Mouse (Mus musculus): ENCODE data around the gene Eml6. TPM values are rescaled to one million over a fixed set of nuclear protein-coding genes. Genes with fewer than 3 reads are reported as not detected.

The Eml6 gene
- total RNA-seq, 1 experiment, result 0.80 TPM

- Histone ChIP-seq H3K27ac (ENCODE audit: insufficient read depth, low read depth, low read length, poor library complexity, severe bottlenecking) (no peak overlapping the region), H3K4me1 (ENCODE audit: control insufficient read depth in 2 of 2, insufficient read depth in 2 of 2, low read length in 2 of 2, poor library complexity in 1 of 2) (no peaks in the 10 kb centered on the region; a peak in 1 of 4 replicates), H3K36me3 (ENCODE audit: control insufficient read depth, insufficient read depth, low read length, poor library complexity, severe bottlenecking) (no peaks in the 10 kb centered on the region), H3K4me3 (ENCODE audit: insufficient read depth in 1 of 2, low read depth in 1 of 2, low read length in 2 of 2, poor library complexity in 1 of 2, severe bottlenecking in 1 of 2) (no peak overlapping the region), H3K9me3 (ENCODE audit: control insufficient read depth, insufficient read depth, low read depth, low read length) (no peaks in the 10 kb centered on the region), H3K9ac (ENCODE audit: insufficient read depth, low read depth, low read length, poor library complexity, severe bottlenecking) (no peak overlapping the region)
- DNase-seq (ENCODE audit: low read depth, low spot score), result no peak
- TF ChIP-seq CHD2 (IDR thresholded peaks at IDR 0.05; ENCODE audit: low read depth, low read length), result no peak
- in situ Hi-C loops (cut with MboI; ENCODE audit: low sequenced_read_pairs in 2 of 2, unreplicated experiment in 2 of 2), result no loop called here
Observed at GRCm38 (mm10) chr11:29823141-29823540, 202.7 kb downstream of the Eml6 start.

DNA sequence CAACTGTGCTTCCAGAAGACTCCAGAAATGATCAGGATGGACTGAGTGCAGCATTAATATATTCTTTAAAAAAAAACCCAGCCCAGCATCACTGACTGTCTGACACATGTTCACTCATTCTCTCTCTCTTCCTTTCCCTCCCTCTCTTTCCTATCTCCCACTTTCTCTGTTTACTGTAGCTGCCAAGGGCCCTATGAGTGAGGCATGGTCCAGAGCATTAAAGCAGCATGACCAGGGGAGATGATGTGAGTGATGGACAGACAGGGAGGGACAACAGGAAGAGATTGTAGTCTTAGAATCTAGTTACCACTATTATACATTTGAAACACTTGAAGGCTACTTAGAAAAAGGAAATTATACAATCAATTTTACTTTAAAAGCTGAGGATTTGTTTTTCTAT lies 210.2 kb downstream of the Eml6 start:
- H3K27ac ChIP-seq (ENCODE audit: insufficient read depth, low read depth, low read length, poor library complexity, severe bottlenecking), result no peak overlapping the region
- H3K4me3 ChIP-seq (ENCODE audit: insufficient read depth in 1 of 2, low read depth in 1 of 2, low read length in 2 of 2, poor library complexity in 1 of 2, severe bottlenecking in 1 of 2), result no peak overlapping the region
- no peaks in the 10 kb centered on the region for H3K36me3 ChIP-seq (ENCODE audit: control insufficient read depth, insufficient read depth, low read length, poor library complexity, severe bottlenecking)
- no peak overlapping the region for H3K9ac ChIP-seq (ENCODE audit: insufficient read depth, low read depth, low read length, poor library complexity, severe bottlenecking)
- TF ChIP-seq HCFC1 (IDR thresholded peaks at IDR 0.05; ENCODE audit: borderline replicate concordance, insufficient read depth, low read length), result no peak
- no peak for TF ChIP-seq CHD2 (IDR thresholded peaks at IDR 0.05; ENCODE audit: low read depth, low read length)
- no peak for TF ChIP-seq MAFK (IDR thresholded peaks at IDR 0.05; ENCODE audit: insufficient read depth, low read depth, low read length)
- no peak for TF ChIP-seq ZNF384 (IDR thresholded peaks at IDR 0.05; ENCODE audit: low read depth, low read length)
- TF ChIP-seq ZC3H11A (IDR thresholded peaks at IDR 0.05; ENCODE audit: borderline replicate concordance, low read depth, low read length), result no peak
- no peaks in the 10 kb centered on the region for H3K4me1 ChIP-seq (ENCODE audit: control insufficient read depth in 2 of 2, insufficient read depth in 2 of 2, low read length in 2 of 2, poor library complexity in 1 of 2)
- no peaks in the 10 kb centered on the region for H3K9me3 ChIP-seq (ENCODE audit: control insufficient read depth, insufficient read depth, low read depth, low read length)
- in situ Hi-C loops (cut with MboI; ENCODE audit: low sequenced_read_pairs in 2 of 2, unreplicated experiment in 2 of 2), result no loop called here
- no peak for DNase-seq (ENCODE audit: low read depth, low spot score)

DNA sequence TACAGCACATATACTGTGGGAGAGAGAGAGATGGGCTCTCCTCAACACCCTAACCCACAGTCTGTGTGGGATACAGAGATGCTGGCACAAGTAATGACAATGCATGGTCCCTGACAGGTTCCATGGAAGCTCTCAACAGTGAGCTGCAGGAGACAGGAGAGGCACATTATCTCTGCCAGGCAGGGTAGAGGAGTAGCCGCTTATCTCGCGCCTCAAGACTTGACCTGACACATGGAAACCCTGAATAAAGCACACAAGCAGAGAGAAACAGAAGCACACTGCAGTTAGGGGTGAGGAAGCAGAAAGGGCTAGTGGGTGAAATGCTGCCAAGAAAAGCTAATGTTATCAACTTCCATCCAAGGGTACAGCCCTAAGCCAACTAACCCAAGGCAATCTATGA lies 210.6 kb downstream of the Eml6 start:
- Histone ChIP-seq H3K4me1 (ENCODE audit: control insufficient read depth in 2 of 2, insufficient read depth in 2 of 2, low read length in 2 of 2, poor library complexity in 1 of 2) (no peaks in the 10 kb centered on the region), H3K9ac (ENCODE audit: insufficient read depth, low read depth, low read length, poor library complexity, severe bottlenecking) (no peak overlapping the region), H3K36me3 (ENCODE audit: control insufficient read depth, insufficient read depth, low read length, poor library complexity, severe bottlenecking) (no peaks in the 10 kb centered on the region), H3K9me3 (ENCODE audit: control insufficient read depth, insufficient read depth, low read depth, low read length) (no peaks in the 10 kb centered on the region), H3K27ac (ENCODE audit: insufficient read depth, low read depth, low read length, poor library complexity, severe bottlenecking) (no peak overlapping the region), H3K4me3 (ENCODE audit: insufficient read depth in 1 of 2, low read depth in 1 of 2, low read length in 2 of 2, poor library complexity in 1 of 2, severe bottlenecking in 1 of 2) (no peak overlapping the region)
- in situ Hi-C loops (cut with MboI; ENCODE audit: low sequenced_read_pairs in 2 of 2, unreplicated experiment in 2 of 2), result no loop called here
- TF ChIP-seq MAFK (IDR thresholded peaks at IDR 0.05; ENCODE audit: insufficient read depth, low read depth, low read length) (no peak), ZC3H11A (IDR thresholded peaks at IDR 0.05; ENCODE audit: borderline replicate concordance, low read depth, low read length) (no peak), HCFC1 (IDR thresholded peaks at IDR 0.05; ENCODE audit: borderline replicate concordance, insufficient read depth, low read length) (no peak), CHD2 (IDR thresholded peaks at IDR 0.05; ENCODE audit: low read depth, low read length) (no peak), ZNF384 (IDR thresholded peaks at IDR 0.05; ENCODE audit: low read depth, low read length) (no peak)
- no peak for DNase-seq (ENCODE audit: low read depth, low spot score)

- in situ Hi-C loops (cut with MboI; ENCODE audit: low sequenced_read_pairs in 2 of 2, unreplicated experiment in 2 of 2), result no loop called here
- no peak overlapping the region for H3K4me3 ChIP-seq (ENCODE audit: insufficient read depth in 1 of 2, low read depth in 1 of 2, low read length in 2 of 2, poor library complexity in 1 of 2, severe bottlenecking in 1 of 2)
- TF ChIP-seq ZC3H11A (IDR thresholded peaks at IDR 0.05; ENCODE audit: borderline replicate concordance, low read depth, low read length) (no peak), ZNF384 (IDR thresholded peaks at IDR 0.05; ENCODE audit: low read depth, low read length) (no peak), MAFK (IDR thresholded peaks at IDR 0.05; ENCODE audit: insufficient read depth, low read depth, low read length) (no peak), HCFC1 (IDR thresholded peaks at IDR 0.05; ENCODE audit: borderline replicate concordance, insufficient read depth, low read length) (no peak), CHD2 (IDR thresholded peaks at IDR 0.05; ENCODE audit: low read depth, low read length) (no peak)
- no peak overlapping the region for H3K27ac ChIP-seq (ENCODE audit: insufficient read depth, low read depth, low read length, poor library complexity, severe bottlenecking)
- H3K9me3 ChIP-seq (ENCODE audit: control insufficient read depth, insufficient read depth, low read depth, low read length), result no peaks in the 10 kb centered on the region
- no peak for DNase-seq (ENCODE audit: low read depth, low spot score)
- no peaks in the 10 kb centered on the region for H3K4me1 ChIP-seq (ENCODE audit: control insufficient read depth in 2 of 2, insufficient read depth in 2 of 2, low read length in 2 of 2, poor library complexity in 1 of 2)
- no peak overlapping the region for H3K9ac ChIP-seq (ENCODE audit: insufficient read depth, low read depth, low read length, poor library complexity, severe bottlenecking)
- H3K36me3 ChIP-seq (ENCODE audit: control insufficient read depth, insufficient read depth, low read length, poor library complexity, severe bottlenecking), result no peaks in the 10 kb centered on the region
Observed at GRCm38 (mm10) chr11:29813267-29813666, 212.6 kb downstream of the Eml6 start.

GRCm38 (mm10) chr11:29812475-29812874 lies 213.4 kb downstream of the Eml6 start:
- DNase-seq (ENCODE audit: low read depth, low spot score), result no peak
- Histone ChIP-seq H3K27ac (ENCODE audit: insufficient read depth, low read depth, low read length, poor library complexity, severe bottlenecking) (no peak overlapping the region), H3K9me3 (ENCODE audit: control insufficient read depth, insufficient read depth, low read depth, low read length) (no peaks in the 10 kb centered on the region), H3K9ac (ENCODE audit: insufficient read depth, low read depth, low read length, poor library complexity, severe bottlenecking) (no peak overlapping the region), H3K4me1 (ENCODE audit: control insufficient read depth in 2 of 2, insufficient read depth in 2 of 2, low read length in 2 of 2, poor library complexity in 1 of 2) (no peaks in the 10 kb centered on the region), H3K36me3 (ENCODE audit: control insufficient read depth, insufficient read depth, low read length, poor library complexity, severe bottlenecking) (no peaks in the 10 kb centered on the region), H3K4me3 (ENCODE audit: insufficient read depth in 1 of 2, low read depth in 1 of 2, low read length in 2 of 2, poor library complexity in 1 of 2, severe bottlenecking in 1 of 2) (no peak overlapping the region)
- in situ Hi-C loops (cut with MboI; ENCODE audit: low sequenced_read_pairs in 2 of 2, unreplicated experiment in 2 of 2), result no loop called here
- TF ChIP-seq MAFK (IDR thresholded peaks at IDR 0.05; ENCODE audit: insufficient read depth, low read depth, low read length), result no peak
- TF ChIP-seq ZC3H11A (IDR thresholded peaks at IDR 0.05; ENCODE audit: borderline replicate concordance, low read depth, low read length), result no peak
- no peak for TF ChIP-seq HCFC1 (IDR thresholded peaks at IDR 0.05; ENCODE audit: borderline replicate concordance, insufficient read depth, low read length)
